Mouse (Mus musculus): Measurements from ENCODE around the gene Adh4. TPM values are rescaled to one million over a fixed set of nuclear protein-coding genes. Genes with fewer than 3 reads are reported as not detected.
A peak's percentile ranks its signal among the peaks of the same experiment; 100 is the strongest.
"Not testable (repeated sequence)": the region's sequence is repeated elsewhere in the genome, so short reads cannot be mapped to it uniquely, and the experiment has no call there.

Adh4 gene
- polyA plus RNA-seq, 1 experiment from 2014 or later = 0.06 TPM

DNA sequence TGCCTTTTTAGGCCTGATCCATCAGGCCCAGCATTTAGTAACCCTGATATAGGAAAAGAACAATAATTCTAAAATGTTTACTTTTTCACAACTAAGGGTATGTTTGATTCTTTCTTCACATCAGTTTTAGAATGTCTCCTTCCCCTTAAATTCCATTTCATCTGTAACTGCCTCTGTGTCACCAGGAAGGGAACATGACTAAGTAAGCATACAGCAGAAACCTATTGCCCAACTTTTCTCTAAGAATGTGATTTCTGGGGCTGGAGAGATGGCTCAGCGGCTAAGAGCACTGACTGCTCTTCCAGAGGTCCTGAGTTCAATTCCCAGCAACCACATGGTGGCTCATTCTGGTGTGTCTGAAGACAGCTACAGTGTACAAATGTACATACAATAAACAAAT is 39.0 kb downstream of the Adh4 start:
- H3K4me1 ChIP-seq (ENCODE audit: control insufficient read depth, low read depth, low read length) = no peaks in the 10 kb centered on the region
- ATAC-seq (ENCODE audit: low read depth) = no peak

DNA sequence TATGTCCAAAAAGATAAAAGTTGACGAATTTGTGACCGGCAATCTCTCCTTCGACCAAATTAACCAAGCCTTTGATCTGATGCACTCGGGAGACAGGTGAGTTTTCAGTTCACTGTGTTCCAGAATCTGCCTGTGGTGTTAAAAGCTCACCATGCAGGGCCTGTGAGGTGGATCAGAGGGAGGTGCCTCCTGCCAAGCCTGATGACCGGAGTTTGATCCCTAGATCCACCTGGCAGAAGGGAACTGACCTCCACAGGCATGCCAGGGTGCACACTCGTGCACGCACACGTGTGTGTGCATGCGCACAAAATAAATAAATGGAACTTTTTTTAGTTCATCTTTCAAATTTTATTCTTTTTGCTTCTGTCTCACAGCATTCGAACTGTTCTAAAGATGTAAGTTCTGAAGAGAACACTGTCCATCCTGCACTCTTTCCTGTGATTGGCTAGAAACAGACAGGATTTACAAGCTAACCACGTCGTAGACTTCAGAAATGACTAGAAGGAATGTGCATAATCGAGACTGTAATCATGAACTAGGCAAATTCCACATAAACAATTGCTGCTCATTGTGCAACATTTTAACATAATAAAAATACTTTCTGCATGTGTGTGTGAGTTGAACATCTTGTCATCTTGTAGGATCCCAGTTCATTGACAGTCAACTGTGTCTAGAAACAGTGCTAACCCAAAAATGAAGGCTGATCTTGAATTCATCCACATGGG is 39.6 kb downstream of the Adh4 start:
- no peaks in the 10 kb centered on the region for H3K27me3 ChIP-seq (ENCODE audit: control insufficient read depth, insufficient read depth, low read depth, low read length)
- no peak overlapping the region for H3K4me2 ChIP-seq (ENCODE audit: low read depth, low read length)
- no peak overlapping the region for H3K27ac ChIP-seq (ENCODE audit: low read length)
- H3K9me3 ChIP-seq (replicated peaks; ENCODE audit: control insufficient read depth, low read length) = no peaks in the 10 kb centered on the region
- no peak for ATAC-seq (ENCODE audit: low read depth)
- peaks cover 38% of the 10 kb centered on the region for H3K36me3 ChIP-seq (ENCODE audit: control insufficient read depth, insufficient read depth)
- WGBS (ENCODE audit: insufficient replicate concordance) = 81% methylated on average over 13 of the region's 13 CpGs
- no peak overlapping the region for H3K9ac ChIP-seq (ENCODE audit: low read depth, low read length)
- H3K4me3 ChIP-seq (ENCODE audit: low read depth, low read length) = no peak overlapping the region
- H3K4me1 ChIP-seq (ENCODE audit: control insufficient read depth, low read depth, low read length) = no peaks in the 10 kb centered on the region

More for the DNA sequence above, 39.0 kb downstream of the Adh4 start:
- H3K9ac ChIP-seq (ENCODE audit: low read depth, low read length) = no peak overlapping the region
- H3K4me3 ChIP-seq (ENCODE audit: low read depth, low read length) = no peak overlapping the region
- WGBS (ENCODE audit: insufficient replicate concordance) = 64% methylated on average over 1 of the region's 1 CpGs
- H3K36me3 ChIP-seq (ENCODE audit: control insufficient read depth, insufficient read depth) = peaks cover 32% of the 10 kb centered on the region
- no peak overlapping the region for H3K27ac ChIP-seq (ENCODE audit: low read length)
- H3K27me3 ChIP-seq (ENCODE audit: control insufficient read depth, insufficient read depth, low read depth, low read length) = no peaks in the 10 kb centered on the region
- H3K9me3 ChIP-seq (replicated peaks; ENCODE audit: control insufficient read depth, low read length) = no peaks in the 10 kb centered on the region
- no peak overlapping the region for H3K4me2 ChIP-seq (ENCODE audit: low read depth, low read length)

DNA sequence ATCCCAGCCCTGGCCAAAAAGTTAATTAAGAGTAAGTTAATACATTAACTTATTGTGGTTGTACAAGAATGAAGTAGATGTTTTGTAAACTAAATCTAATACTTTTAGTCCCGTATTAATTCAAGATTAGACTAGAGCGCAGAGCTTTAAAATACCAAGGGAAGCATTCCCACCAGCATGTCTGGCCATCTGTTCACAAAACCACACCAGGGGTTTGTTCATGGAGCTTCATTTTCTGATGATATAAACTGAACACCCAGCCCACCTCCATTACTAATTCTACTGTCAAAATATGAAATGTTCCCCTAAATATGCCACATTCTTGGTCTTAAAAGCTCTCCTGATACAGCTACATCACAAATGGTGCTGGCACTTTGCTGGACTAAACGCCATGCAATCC is 43.2 kb downstream of the Adh4 start:
- ATAC-seq (ENCODE audit: low read depth) = no peak
- Histone ChIP-seq H3K27me3 (ENCODE audit: control insufficient read depth, insufficient read depth, low read depth, low read length) (no peaks in the 10 kb centered on the region), H3K9ac (ENCODE audit: low read depth, low read length) (no peak overlapping the region), H3K4me1 (ENCODE audit: control insufficient read depth, low read depth, low read length) (no peaks in the 10 kb centered on the region), H3K4me3 (ENCODE audit: low read depth, low read length) (no peak overlapping the region), H3K36me3 (ENCODE audit: control insufficient read depth, insufficient read depth) (peaks cover 44% of the 10 kb centered on the region), H3K27ac (ENCODE audit: low read length) (no peak overlapping the region), H3K9me3 (replicated peaks; ENCODE audit: control insufficient read depth, low read length) (no peaks in the 10 kb centered on the region), H3K4me2 (ENCODE audit: low read depth, low read length) (no peak overlapping the region)
- WGBS (ENCODE audit: insufficient replicate concordance) = 93% methylated on average over 3 of the region's 3 CpGs

DNA sequence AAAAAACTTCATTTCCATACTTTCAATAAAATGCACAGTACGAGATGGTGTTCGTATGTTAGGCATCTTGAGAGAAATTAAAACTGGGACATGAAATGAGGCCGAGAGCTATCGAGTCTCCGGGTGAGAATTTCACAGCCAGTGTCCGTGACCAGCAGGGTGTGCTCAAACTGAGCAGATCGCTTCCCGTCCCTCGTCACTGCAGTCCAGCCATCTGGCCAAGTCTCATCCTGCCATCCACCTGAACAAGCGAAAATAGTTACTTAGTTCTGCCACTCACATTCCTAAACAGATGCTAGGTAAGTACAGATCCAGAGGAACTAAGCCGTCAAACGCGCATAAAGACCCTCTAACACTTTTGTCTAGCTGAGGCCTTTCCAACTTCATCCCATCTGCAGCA is 45.0 kb downstream of the Adh4 start:
- Histone ChIP-seq H3K36me3 (ENCODE audit: control insufficient read depth, insufficient read depth) (peaks cover 37% of the 10 kb centered on the region), H3K9me3 (replicated peaks; ENCODE audit: control insufficient read depth, low read length) (no peaks in the 10 kb centered on the region), H3K27me3 (ENCODE audit: control insufficient read depth, insufficient read depth, low read depth, low read length) (no peaks in the 10 kb centered on the region), H3K4me2 (ENCODE audit: low read depth, low read length) (no peak overlapping the region), H3K4me3 (ENCODE audit: low read depth, low read length) (no peak overlapping the region), H3K9ac (ENCODE audit: low read depth, low read length) (no peak overlapping the region), H3K27ac (ENCODE audit: low read length) (no peak overlapping the region), H3K4me1 (ENCODE audit: control insufficient read depth, low read depth, low read length) (peaks cover 2% of the 10 kb centered on the region; the same call in 1 of the 2 replicates)
- WGBS (ENCODE audit: insufficient replicate concordance) = 84% methylated on average over 13 of the region's 13 CpGs
- ATAC-seq (ENCODE audit: low read depth) = no peak

DNA sequence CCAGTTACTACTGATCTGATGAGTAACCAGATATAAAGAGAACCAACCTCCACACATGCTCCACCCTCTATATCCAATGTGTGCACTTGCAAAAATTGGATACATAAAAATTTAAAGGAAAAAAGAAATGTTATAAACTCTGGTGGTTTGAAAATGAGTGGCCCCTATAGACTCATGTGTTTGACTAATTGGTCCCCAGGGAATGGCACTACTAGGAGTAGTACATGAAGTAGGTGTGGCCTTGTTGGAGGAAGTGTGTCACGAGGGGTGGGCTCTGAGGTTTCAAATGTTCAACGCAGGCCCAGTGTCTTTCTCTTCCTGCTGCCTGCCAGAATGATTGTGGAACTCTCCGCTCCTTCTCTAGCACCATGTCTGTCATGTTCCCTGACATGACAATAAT is 46.6 kb downstream of the Adh4 start:
- Histone ChIP-seq H3K27me3 (ENCODE audit: control insufficient read depth, insufficient read depth, low read depth, low read length) (no peaks in the 10 kb centered on the region), H3K27ac (ENCODE audit: low read length) (no peak overlapping the region), H3K4me1 (ENCODE audit: control insufficient read depth, low read depth, low read length) (peaks cover 2% of the 10 kb centered on the region; the same call in 1 of the 2 replicates), H3K9me3 (replicated peaks; ENCODE audit: control insufficient read depth, low read length) (no peaks in the 10 kb centered on the region), H3K4me3 (ENCODE audit: low read depth, low read length) (no peak overlapping the region), H3K36me3 (ENCODE audit: control insufficient read depth, insufficient read depth) (peaks cover 39% of the 10 kb centered on the region), H3K9ac (ENCODE audit: low read depth, low read length) (no peak overlapping the region), H3K4me2 (ENCODE audit: low read depth, low read length) (no peak overlapping the region)
- 70% methylated on average over 3 of the region's 3 CpGs for WGBS (ENCODE audit: insufficient replicate concordance)
- no peak for ATAC-seq (ENCODE audit: low read depth)

DNA sequence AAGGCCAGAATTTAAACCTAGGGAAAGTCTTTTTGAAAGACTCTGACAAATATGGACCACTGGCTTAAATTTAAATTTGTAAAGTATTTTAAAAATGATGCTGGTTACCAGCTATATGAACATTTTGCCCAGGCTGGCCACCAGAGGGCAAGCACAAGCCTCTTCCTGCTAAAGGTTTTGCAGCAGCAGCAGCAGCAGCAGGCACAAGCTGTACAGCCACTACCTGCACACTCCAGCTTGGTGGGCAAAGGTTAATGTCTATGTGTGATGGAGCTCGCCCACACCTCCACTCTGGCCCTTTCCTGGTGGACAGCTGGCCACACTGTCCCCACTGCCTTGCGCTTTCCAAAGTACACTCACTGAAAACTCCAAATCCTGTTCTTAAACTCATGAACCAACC is 47.9 kb downstream of the Adh4 start:
- Histone ChIP-seq H3K36me3 (ENCODE audit: control insufficient read depth, insufficient read depth) (peaks cover 42% of the 10 kb centered on the region), H3K4me3 (ENCODE audit: low read depth, low read length) (no peak overlapping the region), H3K9me3 (replicated peaks; ENCODE audit: control insufficient read depth, low read length) (no peaks in the 10 kb centered on the region), H3K27me3 (ENCODE audit: control insufficient read depth, insufficient read depth, low read depth, low read length) (no peaks in the 10 kb centered on the region), H3K4me1 (ENCODE audit: control insufficient read depth, low read depth, low read length) (peaks cover 2% of the 10 kb centered on the region; the same call in 1 of the 2 replicates), H3K4me2 (ENCODE audit: low read depth, low read length) (no peak overlapping the region), H3K27ac (ENCODE audit: low read length) (no peak overlapping the region), H3K9ac (ENCODE audit: low read depth, low read length) (no peak overlapping the region)
- ATAC-seq (ENCODE audit: low read depth) = peak; percentile 87
- 63% methylated on average over 2 of the region's 2 CpGs for WGBS (ENCODE audit: insufficient replicate concordance)

DNA sequence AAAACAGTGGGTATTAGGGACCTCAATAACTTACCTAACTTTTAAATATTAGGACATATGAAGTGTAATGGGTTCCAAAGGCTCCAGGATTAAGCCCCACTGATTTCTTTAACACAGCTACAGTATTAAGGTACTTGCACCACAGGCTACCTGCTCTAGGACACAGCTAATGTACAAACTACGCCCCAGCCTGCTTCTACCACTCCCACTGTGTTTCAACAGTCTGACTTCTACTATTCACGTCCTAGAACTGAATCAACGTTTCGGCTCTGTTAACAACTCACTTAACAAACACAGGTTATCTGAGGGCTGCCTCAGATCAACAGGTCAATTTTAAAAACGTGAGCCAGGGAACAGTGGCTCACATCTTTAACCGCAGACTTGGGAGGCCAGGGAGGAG is 48.5 kb downstream of the Adh4 start:
- H3K9me3 ChIP-seq (replicated peaks; ENCODE audit: control insufficient read depth, low read length) = no peaks in the 10 kb centered on the region
- peak; percentile 76 for ATAC-seq (ENCODE audit: low read depth)
- WGBS (ENCODE audit: insufficient replicate concordance) = 61% methylated on average over 6 of the region's 6 CpGs
- no peak overlapping the region for H3K4me3 ChIP-seq (ENCODE audit: low read depth, low read length)
- H3K9ac ChIP-seq (ENCODE audit: low read depth, low read length) = no peak overlapping the region
- peaks cover 47% of the 10 kb centered on the region for H3K36me3 ChIP-seq (ENCODE audit: control insufficient read depth, insufficient read depth)
- H3K4me2 ChIP-seq (ENCODE audit: low read depth, low read length) = no peak overlapping the region
- H3K4me1 ChIP-seq (ENCODE audit: control insufficient read depth, low read depth, low read length) = peaks cover 2% of the 10 kb centered on the region; the same call in 1 of the 2 replicates
- H3K27ac ChIP-seq (ENCODE audit: low read length) = peak overlapping the region; percentile 26
- H3K27me3 ChIP-seq (ENCODE audit: control insufficient read depth, insufficient read depth, low read depth, low read length) = no peaks in the 10 kb centered on the region

DNA sequence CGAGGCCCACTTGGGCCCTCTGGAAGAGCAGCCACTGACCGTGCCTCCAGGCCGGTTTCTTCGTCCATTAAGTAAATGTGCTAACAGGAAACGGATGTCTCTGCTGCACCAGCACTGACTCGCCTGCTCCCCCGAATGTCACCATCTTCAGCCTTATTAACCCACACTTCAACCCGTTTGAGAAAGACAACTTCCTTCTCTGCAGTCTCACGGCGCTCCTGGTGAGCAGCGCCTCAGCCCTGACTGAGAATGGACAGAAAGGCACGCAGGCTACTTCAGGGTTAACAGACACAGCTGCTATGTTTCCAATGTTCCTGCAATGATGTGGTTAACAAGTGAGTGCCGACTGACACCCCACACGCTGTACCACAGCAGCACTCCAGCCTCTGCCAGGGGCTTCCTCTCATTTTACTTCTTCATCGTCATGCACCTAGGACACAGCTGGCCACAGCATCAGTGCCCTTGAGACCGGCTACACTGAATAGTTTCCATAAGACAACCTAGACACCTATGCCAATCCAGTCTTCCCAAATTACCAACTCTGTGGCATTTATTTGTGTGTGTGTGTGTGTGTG is 49.4 kb downstream of the Adh4 start:
- 0 out of 2 replicates have a peak overlapping the region, but pooled peaks have one; percentile 30 for H3K27ac ChIP-seq (ENCODE audit: low read length)
- H3K4me2 ChIP-seq (ENCODE audit: low read depth, low read length) = no peak overlapping the region
- no peak overlapping the region for H3K4me3 ChIP-seq (ENCODE audit: low read depth, low read length)
- H3K9me3 ChIP-seq (replicated peaks; ENCODE audit: control insufficient read depth, low read length) = no peaks in the 10 kb centered on the region
- no peak for ATAC-seq (ENCODE audit: low read depth)
- H3K4me1 ChIP-seq (ENCODE audit: control insufficient read depth, low read depth, low read length) = peaks cover 2% of the 10 kb centered on the region; the same call in 1 of the 2 replicates
- WGBS (ENCODE audit: insufficient replicate concordance) = 64% methylated on average over 16 of the region's 16 CpGs
- H3K27me3 ChIP-seq (ENCODE audit: control insufficient read depth, insufficient read depth, low read depth, low read length) = no peaks in the 10 kb centered on the region
- no peak overlapping the region for H3K9ac ChIP-seq (ENCODE audit: low read depth, low read length)
- H3K36me3 ChIP-seq (ENCODE audit: control insufficient read depth, insufficient read depth) = peaks cover 44% of the 10 kb centered on the region

DNA sequence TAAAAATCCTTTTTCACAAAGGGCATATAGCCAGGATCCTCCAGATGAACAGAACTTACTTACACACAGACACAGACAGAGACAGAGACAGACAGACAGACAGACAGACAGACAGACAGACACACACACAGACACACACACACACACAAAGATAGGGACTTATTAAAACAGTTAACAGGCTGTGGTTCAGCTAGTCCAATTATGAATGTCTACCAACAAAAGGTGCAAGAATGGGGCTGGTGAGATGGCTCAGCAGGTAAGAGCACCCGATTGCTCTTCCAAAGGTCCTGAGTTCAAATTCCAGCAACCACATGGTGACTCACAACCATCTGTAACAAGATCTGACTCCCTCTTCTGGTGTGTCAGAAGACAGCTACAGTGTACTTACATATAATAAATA is 51.4 kb downstream of the Adh4 start:
- 81% methylated on average over 1 of the region's 1 CpGs for WGBS (ENCODE audit: insufficient replicate concordance)
- not testable (repeated sequence) for H3K9ac ChIP-seq (ENCODE audit: low read depth, low read length); ATAC-seq (ENCODE audit: low read depth); H3K4me3 ChIP-seq (ENCODE audit: low read depth, low read length); H3K27ac ChIP-seq (ENCODE audit: low read length); H3K4me1 ChIP-seq (ENCODE audit: control insufficient read depth, low read depth, low read length); H3K4me2 ChIP-seq (ENCODE audit: low read depth, low read length); H3K27me3 ChIP-seq (ENCODE audit: control insufficient read depth, insufficient read depth, low read depth, low read length); H3K9me3 ChIP-seq (replicated peaks; ENCODE audit: control insufficient read depth, low read length)
- peaks cover 43% of the 10 kb centered on the region for H3K36me3 ChIP-seq (ENCODE audit: control insufficient read depth, insufficient read depth)

Data from liver, embryonic 16.5 days (tissue).